Mouse (Mus musculus): ENCODE data around the gene Enox1.

Gene Enox1

GRCm38 (mm10) chr14:77448001-77448400, 291.4 kb downstream of the Enox1 start:
- no peak for DNase-seq (ENCODE audit: low spot score in 2 of 2)

- no peak for DNase-seq (ENCODE audit: low spot score in 2 of 2)
Measured at GRCm38 (mm10) chr14:77451916-77452315, 295.4 kb downstream of the Enox1 start.

DNA sequence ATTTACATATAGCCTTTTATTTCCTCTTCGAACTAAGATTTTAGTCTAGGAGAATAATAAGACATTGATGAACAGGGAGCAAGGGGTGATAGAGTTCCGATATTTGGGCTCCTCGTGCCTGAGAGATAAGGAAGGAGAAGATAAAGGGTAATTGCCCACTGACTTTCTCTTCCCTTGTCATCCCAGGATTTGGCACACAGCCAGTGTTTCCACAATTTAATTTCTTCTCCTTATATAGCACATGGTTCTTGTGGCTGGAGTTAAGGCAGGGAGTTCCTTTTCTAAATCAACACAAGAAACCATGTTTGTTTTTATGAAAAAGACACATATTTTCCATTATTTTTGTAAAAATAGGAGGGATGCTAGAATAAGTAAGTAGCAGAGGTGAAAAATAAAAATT, 299.5 kb downstream of the Enox1 start:
- no peak for DNase-seq (ENCODE audit: low spot score in 2 of 2)

DNA sequence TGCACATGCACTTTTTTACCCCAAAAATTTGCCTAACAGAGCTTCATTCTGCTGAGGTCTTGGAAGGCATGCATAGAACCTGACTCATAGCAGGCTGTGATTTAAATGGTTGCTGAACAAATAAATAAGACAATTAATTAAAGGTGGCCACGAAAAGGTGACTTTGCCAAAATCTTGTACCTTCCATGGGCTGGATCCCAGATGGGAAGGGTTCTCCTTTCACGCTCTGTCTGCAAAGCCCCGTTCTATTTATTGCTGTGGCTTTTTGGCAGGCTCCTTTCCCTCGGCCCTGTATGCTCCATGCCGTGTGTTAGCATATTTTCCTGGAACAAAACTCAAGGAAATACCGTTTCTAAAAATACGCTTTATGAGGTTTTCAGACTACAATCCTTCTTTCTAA, 300.3 kb downstream of the Enox1 start:
- DNase-seq (ENCODE audit: low spot score in 2 of 2): no peak

DNA sequence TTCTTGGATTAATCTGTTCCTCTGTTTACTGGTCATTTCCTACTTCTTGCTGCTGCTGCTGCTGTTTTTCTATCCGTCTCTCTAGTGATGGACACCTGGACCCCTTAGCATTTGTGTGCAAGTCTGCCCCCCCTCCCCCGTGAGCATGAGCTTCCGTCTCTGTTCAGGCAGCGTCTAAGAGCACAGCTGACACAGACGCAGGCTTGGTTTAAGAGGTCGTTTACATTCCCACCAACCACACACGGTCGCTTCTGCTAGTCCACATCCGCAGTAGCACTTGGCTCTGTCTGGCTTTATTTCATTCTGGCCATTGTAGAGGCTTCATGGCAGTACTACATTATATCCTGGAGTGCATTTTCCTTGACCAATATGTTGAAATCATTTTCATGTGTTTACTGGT, 301.7 kb downstream of the Enox1 start:
- no peak for DNase-seq (ENCODE audit: low spot score in 2 of 2)

DNA sequence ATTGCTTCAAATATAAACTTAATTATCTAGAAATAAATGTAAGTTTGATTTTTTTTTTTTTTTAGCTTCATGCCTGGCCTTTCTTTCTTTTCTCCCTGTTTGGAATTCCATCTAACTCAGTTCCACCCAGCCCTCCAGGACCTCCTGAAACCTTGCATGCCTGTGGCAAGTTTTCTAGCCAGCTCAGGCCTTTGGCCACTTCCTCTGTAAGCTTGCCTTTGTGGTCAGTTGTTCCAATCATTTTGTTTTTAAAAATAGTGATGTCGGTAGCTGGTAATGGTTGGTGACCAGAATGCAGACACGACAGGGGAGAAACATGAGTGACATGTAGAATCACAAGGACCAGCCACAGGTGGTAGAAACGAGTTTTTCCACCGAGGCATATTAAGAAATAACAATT, 307.4 kb downstream of the Enox1 start:
- DNase-seq (ENCODE audit: low spot score in 2 of 2): no peak

DNA sequence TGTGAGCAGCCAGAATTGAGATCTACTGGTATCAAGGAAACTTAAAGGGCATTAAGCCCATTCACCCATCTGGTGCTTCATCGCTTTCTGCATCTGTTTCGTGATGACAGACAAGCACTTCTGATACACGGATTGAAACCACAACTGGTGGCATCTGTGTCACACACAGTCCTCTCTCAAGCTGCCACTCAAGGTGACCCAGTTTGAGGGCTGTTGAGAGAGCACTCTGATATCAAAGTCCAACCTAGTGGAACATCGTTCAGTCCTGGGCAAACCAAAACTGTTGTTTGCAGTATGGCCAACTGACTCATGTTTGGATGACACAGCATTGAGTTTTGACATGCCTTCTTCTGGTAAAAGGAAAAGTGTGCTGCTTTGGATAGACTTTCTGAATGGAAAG, 308.2 kb downstream of the Enox1 start:
- DNase-seq (ENCODE audit: low spot score in 2 of 2): no peak

GRCm38 (mm10) chr14:77470577-77470976, 314.0 kb downstream of the Enox1 start:
- DNase-seq (ENCODE audit: low spot score in 2 of 2): no peak

- no peak for DNase-seq (ENCODE audit: low spot score in 2 of 2)
Measured at GRCm38 (mm10) chr14:77473501-77473900, 316.9 kb downstream of the Enox1 start.

DNA sequence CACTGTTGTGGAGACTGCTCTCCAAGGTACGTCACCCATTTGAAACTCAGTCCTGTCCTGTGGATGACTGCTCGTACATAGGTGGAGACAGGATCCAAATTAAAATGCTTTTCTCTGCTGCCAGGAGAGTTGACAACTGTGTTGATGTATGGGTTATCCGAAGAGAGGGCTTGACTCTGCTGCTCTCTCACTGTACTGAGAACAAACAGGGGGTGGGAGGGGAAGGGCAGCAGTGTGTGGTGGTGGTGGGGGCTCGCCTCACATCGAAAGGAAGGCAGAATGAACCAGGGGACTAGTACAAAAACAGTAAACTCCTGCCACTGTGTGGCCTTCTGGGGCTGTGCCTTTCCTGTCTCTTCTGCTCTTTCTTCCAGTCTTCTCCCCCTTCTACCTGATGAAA, 317.5 kb downstream of the Enox1 start:
- DNase-seq (ENCODE audit: low spot score in 2 of 2): no peak

GRCm38 (mm10) chr14:77475134-77475820, 318.7 kb downstream of the Enox1 start:
- DNase-seq (ENCODE audit: low spot score in 2 of 2): no peak

GRCm38 (mm10) chr14:77477704-77478103, 321.1 kb downstream of the Enox1 start:
- DNase-seq (ENCODE audit: low spot score in 2 of 2): no peak

DNA sequence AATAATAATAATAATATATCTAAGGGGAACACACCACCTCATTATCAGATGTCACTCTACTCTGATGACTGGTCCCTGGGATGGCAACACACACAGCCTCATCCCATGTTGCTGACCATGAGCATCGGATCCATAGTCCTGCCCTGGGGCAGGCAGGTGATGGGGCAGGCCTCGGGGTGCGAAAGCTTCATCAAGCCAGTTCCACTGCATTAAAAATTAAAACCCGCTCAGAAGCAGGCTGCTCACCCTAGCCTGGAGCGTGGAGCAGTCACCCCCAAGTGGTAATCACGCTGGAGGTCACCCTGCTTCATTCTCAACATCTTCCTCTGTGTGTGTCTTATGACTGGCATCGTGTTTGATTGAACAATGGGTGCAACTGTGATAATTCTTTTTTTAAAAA, 321.6 kb downstream of the Enox1 start:
- no peak for DNase-seq (ENCODE audit: low spot score in 2 of 2)

GRCm38 (mm10) chr14:77478692-77479091, 322.1 kb downstream of the Enox1 start:
- no peak for DNase-seq (ENCODE audit: low spot score in 2 of 2)

GRCm38 (mm10) chr14:77483076-77483475, 326.5 kb downstream of the Enox1 start:
- no peak for DNase-seq (ENCODE audit: low spot score in 2 of 2)

GRCm38 (mm10) chr14:77484951-77485447, 328.4 kb downstream of the Enox1 start:
- DNase-seq (ENCODE audit: low spot score in 2 of 2): no peak

DNA sequence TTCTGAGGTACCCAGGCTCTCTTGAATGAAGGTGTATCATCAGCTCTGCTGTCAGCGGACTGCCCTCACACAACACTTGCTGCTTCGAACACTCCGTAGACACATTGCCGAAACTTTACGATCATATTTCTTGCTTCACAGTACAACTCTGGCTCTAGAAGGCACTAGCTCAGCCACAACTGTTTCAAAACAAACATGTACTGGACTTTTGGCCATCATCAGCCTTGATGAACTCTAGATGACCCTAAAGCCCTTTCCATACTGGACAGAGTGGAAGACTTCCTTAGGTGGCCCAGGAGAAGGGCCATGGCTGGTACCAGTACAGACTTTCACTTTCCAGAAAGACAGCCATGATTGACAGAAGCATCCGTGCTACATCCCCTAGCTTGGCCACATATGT, 334.1 kb downstream of the Enox1 start:
- DNase-seq (ENCODE audit: low spot score in 2 of 2): no peak

DNA sequence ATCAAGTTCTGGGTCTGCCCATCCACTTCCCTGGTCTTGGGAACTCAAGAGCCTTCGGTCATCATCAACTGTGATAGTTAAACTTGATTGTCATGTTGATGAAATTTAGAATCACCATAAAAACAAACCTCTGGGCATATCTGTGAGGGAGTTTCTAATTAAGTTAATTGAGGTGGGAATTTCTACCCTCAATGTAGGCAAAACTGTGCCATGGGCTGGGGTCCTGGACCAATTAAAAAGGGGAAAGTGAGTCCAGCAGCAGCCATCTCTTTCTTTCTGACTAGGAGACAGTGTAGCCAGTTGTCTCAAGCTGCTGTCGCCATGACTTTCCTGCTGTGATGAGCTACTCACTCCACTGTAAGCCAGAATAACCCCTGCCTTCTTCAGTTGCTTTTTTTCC, 335.2 kb downstream of the Enox1 start:
- no peak for DNase-seq (ENCODE audit: low spot score in 2 of 2)

DNA sequence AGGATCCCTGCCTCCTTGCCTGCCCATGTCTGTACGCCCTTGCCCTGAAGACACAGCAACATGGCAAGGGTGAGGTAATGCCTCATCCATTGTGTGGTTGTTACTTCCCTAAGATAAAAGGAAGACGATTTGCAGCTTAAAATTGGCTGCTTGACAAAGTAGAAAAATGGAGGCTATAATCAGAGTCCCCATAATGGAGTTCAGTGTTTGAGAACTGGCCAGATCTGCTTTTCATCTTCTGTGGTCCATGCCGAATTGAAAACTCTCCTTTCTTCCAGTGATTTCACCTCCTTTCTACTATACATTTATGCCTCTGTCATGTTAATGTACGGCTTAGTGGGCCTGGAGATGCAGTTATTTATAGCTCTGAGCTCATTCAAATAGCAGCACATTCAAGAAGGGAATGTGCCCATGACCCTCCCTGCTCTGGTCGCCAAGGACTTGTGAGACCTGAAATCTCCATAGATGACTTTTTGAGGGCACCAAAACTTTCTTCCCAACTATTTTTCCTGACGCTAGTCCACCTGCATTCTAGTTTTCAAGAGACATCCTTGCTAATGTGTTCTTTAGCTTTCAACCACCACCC, 343.5 kb downstream of the Enox1 start:
- no peak for DNase-seq (ENCODE audit: low spot score in 2 of 2)

DNA sequence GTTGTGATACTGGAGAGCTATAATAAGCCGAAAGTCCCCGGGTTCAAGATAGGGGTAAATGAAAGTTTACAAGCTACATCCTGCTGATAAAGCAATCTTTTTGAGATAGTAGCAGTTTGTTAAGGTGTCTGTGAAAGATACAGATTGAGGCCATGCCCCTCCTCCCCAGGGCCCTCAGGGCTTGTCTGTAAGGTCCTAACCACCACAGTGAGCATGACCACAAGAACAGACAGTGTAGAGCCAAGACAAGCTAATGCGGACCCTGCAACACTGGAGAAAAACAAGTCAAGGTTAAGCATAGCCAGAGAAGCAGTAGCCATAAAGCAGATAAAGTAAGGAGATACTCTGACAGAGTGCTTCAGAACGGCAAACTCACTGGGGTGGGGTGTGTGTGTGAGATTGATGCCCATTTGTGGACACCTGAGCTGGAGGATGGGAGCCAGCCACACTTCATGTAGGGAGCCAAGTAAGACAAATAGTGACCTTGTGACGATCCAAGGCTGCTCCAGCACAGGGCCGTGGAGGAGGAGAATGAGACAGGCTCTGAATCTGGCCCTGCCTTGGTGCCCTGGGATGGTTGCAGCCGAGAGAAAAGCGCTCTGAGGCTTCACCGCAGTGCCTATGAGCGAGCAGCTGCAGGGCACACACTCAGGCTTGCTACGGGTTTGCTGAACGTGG, 348.0 kb downstream of the Enox1 start:
- DNase-seq (ENCODE audit: low spot score in 2 of 2): no peak

DNA sequence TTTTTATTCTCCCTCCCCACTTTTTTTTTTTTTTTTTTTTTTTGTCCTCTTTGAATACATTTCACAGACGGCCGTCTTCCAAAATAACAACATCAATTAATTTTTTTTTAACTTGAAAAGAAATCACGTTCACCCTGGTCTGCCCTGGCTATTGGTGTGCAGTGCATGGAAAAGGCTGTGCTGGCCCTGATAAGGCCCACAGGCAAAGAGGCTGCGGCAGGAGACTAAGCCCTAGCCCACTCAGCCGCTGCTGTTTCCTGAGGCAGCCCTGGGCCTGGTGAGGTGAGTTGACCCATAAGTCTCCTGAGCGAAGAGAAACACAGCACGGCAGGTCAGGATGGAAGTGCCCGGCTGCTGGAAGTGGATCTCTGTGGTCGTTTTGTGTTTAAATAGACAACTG, 349.8 kb downstream of the Enox1 start:
- no peak for DNase-seq (ENCODE audit: low spot score in 2 of 2)

- DNase-seq (ENCODE audit: low spot score in 2 of 2): no peak
Measured at GRCm38 (mm10) chr14:77508036-77508435, 351.5 kb downstream of the Enox1 start.

DNA sequence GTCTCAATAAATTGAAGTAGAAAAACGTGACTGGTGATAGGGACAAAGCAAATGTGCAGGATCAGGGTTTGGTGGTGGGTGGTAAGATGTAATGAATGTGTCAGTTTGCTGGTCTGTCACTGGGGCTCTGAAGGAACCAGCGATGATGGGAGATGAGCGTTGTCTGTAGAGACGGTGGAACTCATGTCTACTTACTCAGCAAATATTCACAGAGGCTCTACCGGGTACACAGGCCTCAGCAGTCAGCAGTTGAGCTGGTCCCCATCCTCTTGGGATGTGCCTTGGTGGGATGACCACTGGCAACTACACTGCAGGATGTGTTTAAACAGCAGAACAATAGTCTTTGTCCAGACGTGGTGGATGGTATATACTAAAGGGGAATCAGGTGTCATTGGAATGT, 352.5 kb downstream of the Enox1 start:
- no peak for DNase-seq (ENCODE audit: low spot score in 2 of 2)

Measured in frontal cortex, postnatal 10 days (tissue).